Mouse (Mus musculus) urinary bladder, postnatal 10 days (tissue): ENCODE results near the gene Snx14.

Experiments
- DNase-seq: peaks from one replicate; pipeline ENCODE4 v3.0.0; 2022; ENCODE audit warnings: low spot score

Gene Snx14

GRCm38 (mm10) chr9:88380542-88380941, 58.2 kb downstream of the Snx14 start:
- DNase-seq = no peak

GRCm38 (mm10) chr9:88380076-88380475, 58.7 kb downstream of the Snx14 start:
- DNase-seq = no peak

GRCm38 (mm10) chr9:88379057-88379456, 59.7 kb downstream of the Snx14 start:
- no peak for DNase-seq

- DNase-seq = no peak
These were observed 61.3 kb downstream of the Snx14 start for GRCm38 (mm10) chr9:88377483-88377882.

- DNase-seq = no peak
These were observed 65.8 kb downstream of the Snx14 start for GRCm38 (mm10) chr9:88373001-88373400.

GRCm38 (mm10) chr9:88371201-88371600, 67.6 kb downstream of the Snx14 start:
- no peak for DNase-seq

- DNase-seq = no peak
These were observed 69.1 kb downstream of the Snx14 start for GRCm38 (mm10) chr9:88369666-88370065.

GRCm38 (mm10) chr9:88368476-88368875, 70.3 kb downstream of the Snx14 start:
- no peak for DNase-seq

- no peak for DNase-seq
These were observed 71.0 kb downstream of the Snx14 start for GRCm38 (mm10) chr9:88367751-88368150.

GRCm38 (mm10) chr9:88367322-88367721, 71.4 kb downstream of the Snx14 start:
- no peak for DNase-seq

GRCm38 (mm10) chr9:88366819-88367218, 71.9 kb downstream of the Snx14 start:
- DNase-seq = no peak

GRCm38 (mm10) chr9:88366308-88366707, 72.5 kb downstream of the Snx14 start:
- no peak for DNase-seq

GRCm38 (mm10) chr9:88363102-88363501, 75.7 kb downstream of the Snx14 start:
- DNase-seq = no peak

- DNase-seq = no peak
These were observed 76.5 kb downstream of the Snx14 start for GRCm38 (mm10) chr9:88362055-88362850.

GRCm38 (mm10) chr9:88361211-88361909, 77.4 kb downstream of the Snx14 start:
- DNase-seq = no peak

- no peak for DNase-seq
These were observed 79.6 kb downstream of the Snx14 start for GRCm38 (mm10) chr9:88359140-88359539.

GRCm38 (mm10) chr9:88357173-88357572, 81.6 kb downstream of the Snx14 start:
- no peak for DNase-seq

GRCm38 (mm10) chr9:88353459-88353858, 85.3 kb downstream of the Snx14 start:
- no peak for DNase-seq

GRCm38 (mm10) chr9:88352741-88353140, 86.0 kb downstream of the Snx14 start:
- no peak for DNase-seq

GRCm38 (mm10) chr9:88351163-88351562, 87.6 kb downstream of the Snx14 start:
- no peak for DNase-seq

GRCm38 (mm10) chr9:88350317-88350716, 88.4 kb downstream of the Snx14 start:
- DNase-seq = no peak

- no peak for DNase-seq
These were observed 90.1 kb downstream of the Snx14 start for GRCm38 (mm10) chr9:88348623-88349022.

- no peak for DNase-seq
These were observed 91.9 kb downstream of the Snx14 start for GRCm38 (mm10) chr9:88346857-88347256.
